Mouse (Mus musculus) cortical plate, adult 2 months (tissue): Measurements from ENCODE around the gene Hs6st1. TPM values are rescaled to one million over a fixed set of nuclear protein-coding genes. Genes with fewer than 3 reads are reported as not detected.

Experiments used
- H3K27ac ChIP-seq: fragments of 200-500 bp; 2 replicates; pipeline ENCODE4 v1.5.1; 2012; ENCODE audit warnings: low read length, control low read depth, inconsistent platforms; ENCODE audit not compliant: insufficient read depth
- H3K4me1 ChIP-seq: fragments of 200-500 bp; 2 replicates; pipeline ENCODE4 v1.6.1; 2011; ENCODE audit warnings: low read length; ENCODE audit not compliant: control insufficient read depth, insufficient read depth
- H3K4me3 ChIP-seq: fragments of 200-500 bp; 2 replicates; pipeline ENCODE4 v1.5.1; 2011; ENCODE audit warnings: mild to moderate bottlenecking, low read length, control low read depth; ENCODE audit not compliant: insufficient read depth
- CTCF ChIP-seq: fragments of 200-500 bp; IDR thresholded peaks from 2 replicates; pipeline ENCODE4 v1.5.1; 2011; ENCODE audit warnings: mild to moderate bottlenecking, control low read depth, low read length; ENCODE audit not compliant: insufficient read depth; ENCODE audit errors: extremely low read depth
- POLR2A ChIP-seq: fragments of 200-500 bp; IDR thresholded peaks from 2 replicates; pipeline ENCODE4 v1.6.1; 2011; ENCODE audit warnings: mild to moderate bottlenecking, low read length, control low read depth; ENCODE audit not compliant: insufficient read depth; ENCODE audit errors: extremely low read depth
- polyA plus RNA-seq: library from polyadenylated mRNA; depleted of rRNA; stranded (reverse); fragments of >200 nt; gene quantifications from 2 replicates; pipeline ENCODE4 v1.2.3, GENCODE M21; 2012

Gene Hs6st1
- polyA plus RNA-seq, 1 experiment: 53.2 TPM

DNA sequence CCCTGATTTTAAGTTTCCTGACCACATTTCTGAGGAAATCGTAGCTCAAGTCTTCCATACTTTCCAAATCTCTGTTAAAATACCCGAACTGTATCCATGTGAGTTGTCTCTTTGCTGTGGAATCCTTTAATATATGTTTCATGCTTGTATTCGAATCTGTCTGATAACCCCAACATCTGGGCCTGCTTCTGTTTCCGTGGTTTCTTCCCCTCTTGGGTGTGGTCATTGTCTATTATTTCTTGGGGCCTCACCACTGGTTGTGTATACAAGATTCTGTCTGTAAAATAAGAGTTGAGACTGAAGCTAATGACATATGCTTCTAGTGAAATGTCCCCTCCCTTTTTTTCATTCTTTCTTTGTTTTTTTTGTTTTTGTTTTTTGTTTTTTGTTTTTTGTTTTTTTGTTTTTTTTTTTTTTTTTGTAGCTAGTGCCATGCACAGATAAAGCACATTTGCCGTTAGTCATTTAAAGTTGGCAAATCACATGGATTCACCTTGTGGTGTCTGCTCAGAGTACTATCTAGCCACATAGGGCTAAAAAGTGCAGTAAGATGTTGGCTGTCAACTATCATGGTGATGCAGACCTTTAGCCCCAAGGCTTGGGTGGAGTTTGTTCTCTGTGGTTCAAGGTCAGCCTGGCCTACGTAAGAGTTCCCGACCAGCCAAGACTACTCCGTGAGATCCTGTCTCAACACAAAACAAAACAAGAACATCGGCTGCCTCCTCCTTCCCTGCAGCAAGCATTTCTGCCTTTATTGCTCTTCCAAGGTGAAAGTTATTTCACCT is 13.8 kb upstream of the Hs6st1 start:
- Histone ChIP-seq H3K4me3 (no peak overlapping the region), H3K4me1 (no peaks in the 10 kb centered on the region), H3K27ac (no peak overlapping the region)
- no peak for TF ChIP-seq POLR2A
- TF ChIP-seq CTCF: no peak

DNA sequence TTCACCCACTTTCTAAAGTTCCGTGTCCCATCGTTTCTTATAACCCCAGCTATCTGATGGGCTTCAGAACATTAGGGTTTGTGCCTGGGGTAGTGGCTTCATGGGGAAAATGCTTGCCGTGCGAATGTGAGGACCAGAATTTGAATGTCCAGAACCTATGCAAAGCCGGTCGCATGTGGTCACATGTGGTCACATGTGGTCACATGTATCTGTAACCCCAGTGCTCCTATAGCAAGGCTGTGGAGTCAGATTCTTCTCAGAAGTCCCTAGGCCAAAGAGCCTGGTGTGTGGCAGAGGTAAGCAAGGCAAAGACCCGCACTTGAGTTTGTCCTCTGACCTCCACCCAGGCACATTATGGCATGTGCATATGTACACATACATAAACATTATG is 13.2 kb upstream of the Hs6st1 start:
- no peak for TF ChIP-seq CTCF
- no peak for TF ChIP-seq POLR2A
- H3K27ac ChIP-seq: no peak overlapping the region
- no peaks in the 10 kb centered on the region for H3K4me1 ChIP-seq
- H3K4me3 ChIP-seq: no peak overlapping the region

DNA sequence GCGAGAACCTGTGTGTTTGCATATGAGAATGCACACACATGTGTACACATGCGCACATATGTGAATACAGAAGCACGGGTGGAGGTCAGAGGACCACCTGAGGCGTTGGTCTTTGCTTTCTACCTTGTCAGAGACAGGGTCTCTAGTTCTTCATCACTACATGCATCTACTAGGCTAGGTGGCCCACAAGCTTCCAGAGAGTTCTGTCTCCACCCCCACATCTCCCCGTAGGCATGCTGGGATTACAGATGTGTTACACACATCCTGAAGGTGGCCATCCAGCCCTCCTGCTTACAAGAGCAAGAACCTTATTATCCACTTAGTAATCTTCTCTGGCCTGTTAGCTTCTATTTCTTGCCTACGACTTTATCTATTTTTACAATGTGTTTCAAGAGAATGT is 8.8 kb upstream of the Hs6st1 start:
- H3K4me3 ChIP-seq: no peak overlapping the region
- no peak overlapping the region for H3K27ac ChIP-seq
- H3K4me1 ChIP-seq: no peaks in the 10 kb centered on the region
- TF ChIP-seq POLR2A: no peak

DNA sequence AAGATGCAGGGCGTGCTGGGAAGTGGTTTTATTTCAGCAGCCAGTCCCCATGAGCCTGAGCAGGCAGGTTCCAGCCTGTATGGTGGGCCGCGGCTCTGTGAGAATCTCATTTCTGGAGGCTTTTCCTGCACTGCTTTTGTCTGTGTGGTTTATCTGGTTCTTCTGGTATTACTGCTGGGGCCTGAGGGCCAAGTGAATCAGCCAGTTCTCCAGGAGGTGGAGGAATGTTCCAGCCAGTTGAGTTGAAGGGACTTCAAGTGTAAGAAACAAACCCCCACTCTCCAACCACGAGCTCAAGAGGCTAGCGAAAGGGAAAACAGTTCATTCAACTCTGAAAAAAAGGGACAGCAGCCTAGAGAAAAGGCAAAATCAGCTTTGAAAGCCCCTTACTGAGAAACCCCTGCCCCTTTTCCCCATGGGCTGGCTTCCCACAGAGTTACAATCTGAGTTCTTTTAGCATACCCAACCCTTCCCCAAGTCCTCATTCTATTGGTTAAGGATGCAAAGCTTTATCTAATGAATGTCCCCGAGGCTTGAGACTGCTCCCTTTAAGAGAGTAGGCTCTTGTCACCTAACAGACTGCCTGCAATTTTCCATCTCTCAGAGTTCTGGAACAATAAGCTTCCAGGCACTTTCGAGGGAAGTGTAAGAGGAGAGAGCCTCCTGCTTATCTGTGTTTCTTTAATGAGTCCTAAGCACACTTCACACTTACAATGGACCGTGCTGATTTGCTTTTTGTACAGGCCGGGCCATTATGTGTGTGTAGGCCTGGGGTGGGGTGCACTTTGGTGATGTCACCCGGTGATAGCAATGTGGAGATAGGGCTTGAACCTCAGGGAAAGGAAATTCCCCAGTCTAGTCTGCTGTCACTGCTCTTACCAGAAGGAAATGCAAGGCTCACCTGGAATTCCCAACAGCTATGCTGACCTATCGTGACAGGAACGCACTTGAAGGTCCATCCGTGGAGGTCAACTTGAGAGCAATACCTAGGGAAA is 7.9 kb upstream of the Hs6st1 start:
- TF ChIP-seq POLR2A: no peak
- TF ChIP-seq CTCF: no peak
- no peaks in the 10 kb centered on the region for H3K4me1 ChIP-seq
- H3K27ac ChIP-seq: no peak overlapping the region
- no peak overlapping the region for H3K4me3 ChIP-seq

DNA sequence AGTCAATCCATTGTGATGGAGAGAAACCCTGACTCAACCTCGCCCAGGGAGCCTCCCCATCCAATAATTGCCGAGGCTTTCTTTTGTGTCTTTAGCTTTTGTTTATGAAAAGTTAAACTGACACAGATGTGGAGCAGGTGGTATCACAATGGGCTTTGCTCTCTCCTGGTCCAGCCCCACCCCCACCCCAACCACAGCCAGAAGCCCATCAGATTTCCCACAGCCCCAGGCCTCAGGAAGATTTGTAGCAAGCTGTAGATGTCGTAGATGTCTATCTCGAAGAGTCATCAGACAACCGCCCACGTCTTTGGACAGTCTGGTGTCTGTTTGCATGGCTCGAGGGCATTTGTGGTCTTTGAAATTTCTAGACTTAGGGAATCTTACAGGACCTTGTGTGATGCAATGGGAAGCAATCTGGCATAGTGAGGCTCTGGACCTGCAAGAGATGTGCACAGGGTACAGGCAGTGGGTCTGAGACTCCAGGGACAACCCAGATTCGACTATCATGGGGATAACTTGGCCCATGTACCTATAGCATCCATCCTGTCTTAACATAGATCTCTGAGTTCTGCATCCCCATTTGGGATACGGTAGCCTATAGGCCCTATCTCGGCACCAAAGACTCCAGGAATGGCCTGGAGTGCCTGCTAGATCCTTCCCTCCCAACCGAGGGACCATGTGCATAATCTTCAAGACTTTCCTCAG is 6.8 kb upstream of the Hs6st1 start:
- TF ChIP-seq CTCF (no peak), POLR2A (no peak)
- Histone ChIP-seq H3K4me3 (no peak overlapping the region), H3K4me1 (no peaks in the 10 kb centered on the region), H3K27ac (no peak overlapping the region)

DNA sequence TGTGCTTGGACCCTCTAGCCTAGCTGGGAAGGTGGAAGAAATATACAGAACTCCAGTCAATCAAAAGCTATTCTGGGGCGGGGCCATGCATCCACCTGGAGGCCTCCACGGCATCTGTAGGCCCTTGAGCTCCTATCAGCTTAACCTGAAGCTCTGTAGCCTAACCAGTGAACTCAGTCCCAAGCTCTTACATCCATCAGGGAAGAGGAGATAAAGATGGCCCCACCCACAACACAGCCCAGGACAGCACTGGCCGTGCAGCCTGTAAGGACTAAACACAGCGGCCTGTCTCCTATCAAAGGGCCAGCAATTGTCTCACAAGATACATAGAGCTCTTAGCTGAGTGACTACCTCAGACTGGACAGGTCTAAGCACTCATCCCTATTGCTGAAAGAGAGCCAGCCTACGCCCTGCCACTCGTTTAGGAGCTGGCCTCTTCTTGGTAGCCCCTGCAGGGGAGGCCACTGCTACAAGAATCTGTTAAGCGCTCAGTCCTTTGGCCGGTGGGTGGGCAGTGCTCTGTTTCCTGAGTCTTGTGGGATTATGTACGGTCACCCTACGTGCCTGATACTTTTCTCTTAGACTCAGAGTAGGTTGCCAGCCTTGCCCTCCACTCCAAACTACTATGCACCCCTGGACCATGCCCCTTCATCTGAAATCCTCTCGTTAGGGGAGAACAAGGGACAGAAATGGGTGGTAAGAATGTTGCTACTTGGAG is 6.0 kb upstream of the Hs6st1 start:
- Histone ChIP-seq H3K4me3 (no peak overlapping the region), H3K4me1 (no peaks in the 10 kb centered on the region), H3K27ac (no peak overlapping the region)
- TF ChIP-seq CTCF: no peak
- TF ChIP-seq POLR2A: no peak

DNA sequence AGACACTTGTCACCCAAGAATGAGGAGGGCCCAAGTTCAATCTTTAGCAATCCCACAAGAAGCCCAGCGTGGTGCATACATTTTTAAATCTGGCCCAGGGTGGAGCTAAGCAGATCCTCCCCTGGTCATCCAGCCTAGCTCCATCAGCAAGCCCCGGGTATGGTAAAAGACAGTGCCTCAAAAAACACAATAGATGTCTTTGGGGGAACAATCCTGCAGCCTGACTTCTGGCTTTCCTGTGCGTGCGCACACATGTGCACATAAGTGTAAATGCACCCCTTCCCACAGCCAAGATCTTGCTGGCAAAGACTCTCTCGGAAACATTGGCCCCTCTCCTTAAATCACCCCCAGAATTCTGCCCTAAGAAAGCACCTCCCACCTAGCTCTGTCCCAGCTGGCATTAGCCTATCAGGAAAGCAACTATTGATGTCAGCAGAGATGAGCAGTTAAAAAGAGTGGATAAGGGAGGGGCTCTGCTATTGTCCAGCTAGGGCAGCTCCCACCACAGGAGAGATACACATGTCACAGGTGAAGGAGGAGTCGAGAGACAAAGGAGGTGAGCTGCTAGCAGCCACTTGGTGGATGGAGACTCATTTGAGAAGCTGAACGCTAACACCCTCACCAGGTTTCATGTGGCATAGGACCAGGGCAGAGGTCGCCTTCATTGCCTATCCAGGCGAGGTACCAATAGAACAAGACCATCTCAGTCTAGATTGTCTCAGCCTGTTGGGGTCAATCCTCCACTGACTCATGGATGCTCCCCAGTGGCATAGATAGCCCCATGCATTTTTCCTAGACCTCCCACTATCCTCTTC is 5.2 kb upstream of the Hs6st1 start:
- TF ChIP-seq CTCF (no peak), POLR2A (no peak)
- Histone ChIP-seq H3K4me1 (no peaks in the 10 kb centered on the region), H3K4me3 (no peak overlapping the region), H3K27ac (no peak overlapping the region)

DNA sequence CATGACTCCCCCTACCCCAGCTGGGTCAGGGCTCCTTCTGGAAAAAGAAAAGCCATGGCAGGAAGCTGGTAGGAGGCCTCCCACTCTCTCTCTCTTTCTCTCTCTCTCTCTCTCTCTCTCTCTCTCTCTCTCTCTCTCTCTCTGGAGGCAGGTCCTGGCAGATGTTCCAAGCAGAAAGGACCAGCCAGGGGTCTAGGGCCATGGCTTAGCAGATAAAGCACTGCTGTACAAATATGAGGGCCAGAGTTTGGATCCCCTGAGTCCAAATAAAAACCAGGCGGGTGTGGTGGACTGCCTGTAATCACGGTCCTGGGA is 4.6 kb upstream of the Hs6st1 start:
- H3K4me1 ChIP-seq: no peaks in the 10 kb centered on the region
- H3K4me3 ChIP-seq: no peak overlapping the region

More for the DNA sequence above, 4.6 kb upstream of the Hs6st1 start:
- H3K27ac ChIP-seq: no peak overlapping the region
- no peak for TF ChIP-seq POLR2A
- TF ChIP-seq CTCF: no peak
